Mouse (Mus musculus): ENCODE measurements around the gene Gm20388.

DNA sequence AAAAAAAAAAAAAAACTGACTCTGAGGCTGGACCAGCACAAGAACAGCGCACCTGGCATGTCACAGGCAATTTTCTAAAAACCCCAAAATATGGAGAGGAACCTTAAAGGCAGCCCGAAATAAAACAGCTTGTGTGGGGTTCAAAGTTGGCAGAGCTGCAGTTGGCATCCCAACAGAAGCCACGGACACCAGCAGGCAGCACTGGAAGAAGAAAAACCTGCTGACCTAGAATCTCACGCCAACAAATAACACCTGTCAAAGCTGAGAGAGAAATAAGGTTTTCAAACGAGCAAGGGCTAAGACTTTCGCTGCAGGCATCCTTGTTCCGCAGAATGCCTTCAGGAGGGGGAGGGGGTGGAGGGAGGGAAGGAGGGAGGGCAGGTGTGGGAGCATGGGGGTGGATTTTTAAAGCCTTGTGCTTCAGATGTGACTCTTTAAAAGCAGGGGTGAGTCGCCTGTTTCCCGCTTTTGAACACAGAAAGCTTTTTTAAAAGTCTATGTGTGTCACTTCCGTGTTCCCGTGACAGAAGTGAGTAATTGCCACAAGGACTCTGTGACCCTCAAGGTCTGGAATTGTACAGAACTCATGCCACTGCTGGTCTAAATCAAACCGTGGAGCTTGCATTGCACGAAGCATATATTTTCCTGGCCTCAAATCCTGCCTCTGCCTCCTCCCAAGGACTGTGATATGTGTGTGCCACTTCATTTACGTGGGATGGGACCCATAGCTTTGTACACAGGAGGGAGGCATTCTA lies 3878.0 kb downstream of the Gm20388 start:
- TF ChIP-seq CTCF (IDR thresholded peaks at IDR 0.05; ENCODE audit: low read depth) (no peak), EP300 (IDR thresholded peaks at IDR 0.05; ENCODE audit: low read depth) (no peak)

Data from liver, embryonic 14.5 days (tissue).